Mouse (Mus musculus) heart, postnatal 25 days (tissue): Measurements from ENCODE around the gene Rbm3. TPM values are rescaled to one million over a fixed set of nuclear protein-coding genes. Genes with fewer than 3 reads are reported as not detected.

Experiments
- DNase-seq: peaks from one replicate; pipeline ENCODE4 v3.0.0; 2022; ENCODE audit warnings: low spot score
- intact Hi-C: fragments of 180-260 bp; cut with DNase I; formaldehyde crosslinking; loops from one replicate; pipeline ENCODE4 v1.15.1; 2025
- total RNA-seq, 2 experiments: library from RNA; stranded (reverse); gene quantifications; 2 replicates each; pipeline ENCODE4 v1.2.3; 2021

Gene Rbm3
- total RNA-seq, result 10 to 100 TPM; 58.8 to 85.0 TPM

- DNase-seq, result peak; percentile 74
- intact Hi-C loops, result no loop called here
These were observed at the start of gene Rbm3 for GRCm38 (mm10) chrX:8145153-8145991. Gene Rbm3, minus strand, starts transcription at chrX:8145880.

GRCm38 (mm10) chrX:8193419-8193723, 47.7 kb upstream of the Rbm3 start, which contains the start of gene Ebp:
Gene Ebp, minus strand, starts transcription at chrX:8193512.
- intact Hi-C loops, result no loop called here
- no peak for DNase-seq

GRCm38 (mm10) chrX:8192640-8193418, 47.1 kb upstream of the Rbm3 start:
- intact Hi-C loops, result no loop called here
- peak; percentile 71 for DNase-seq

- intact Hi-C loops, result no loop called here
- no peak for DNase-seq
These were observed 46.5 kb upstream of the Rbm3 start for GRCm38 (mm10) chrX:8192126-8192639.

- DNase-seq, result no peak
- intact Hi-C loops, result no loop called here
These were observed 37.3 kb upstream of the Rbm3 start for GRCm38 (mm10) chrX:8182871-8183540.

- intact Hi-C loops, result no loop called here
These were observed 34.0 kb upstream of the Rbm3 start for GRCm38 (mm10) chrX:8179646-8180045.

GRCm38 (mm10) chrX:8178871-8179270, 33.2 kb upstream of the Rbm3 start:
- intact Hi-C loops, result no loop called here
- DNase-seq, result no peak

More at GRCm38 (mm10) chrX:8179646-8180045, 34.0 kb upstream of the Rbm3 start:
- no peak for DNase-seq

- intact Hi-C loops, result no loop called here
- peak; percentile 74 for DNase-seq
These were observed 30.1 kb upstream of the Rbm3 start, which contains the start of gene Tbc1d25 for GRCm38 (mm10) chrX:8175504-8176385. Gene Tbc1d25, minus strand, starts transcription at chrX:8176181.

GRCm38 (mm10) chrX:8175169-8175503, 29.5 kb upstream of the Rbm3 start:
- no peak for DNase-seq
- intact Hi-C loops, result no loop called here

GRCm38 (mm10) chrX:8167716-8168647, 22.3 kb upstream of the Rbm3 start:
- intact Hi-C loops, result no loop called here
- DNase-seq, result no peak

- intact Hi-C loops, result no loop called here
- no peak for DNase-seq
These were observed 18.8 kb upstream of the Rbm3 start for GRCm38 (mm10) chrX:8164471-8164870.

GRCm38 (mm10) chrX:8163076-8163475, 17.4 kb upstream of the Rbm3 start:
- DNase-seq, result no peak
- intact Hi-C loops, result no loop called here

GRCm38 (mm10) chrX:8143750-8144149, 1.9 kb downstream of the Rbm3 start:
- intact Hi-C loops, result no loop called here
- DNase-seq, result no peak

- no peak for DNase-seq
- intact Hi-C loops, result no loop called here
These were observed 2.7 kb downstream of the Rbm3 start for GRCm38 (mm10) chrX:8142948-8143347.

GRCm38 (mm10) chrX:8141058-8141457, 4.6 kb downstream of the Rbm3 start:
- no peak for DNase-seq
- intact Hi-C loops, result no loop called here

GRCm38 (mm10) chrX:8140446-8140845, 5.2 kb downstream of the Rbm3 start:
- intact Hi-C loops, result no loop called here
- no peak for DNase-seq

- intact Hi-C loops, result no loop called here
- DNase-seq, result no peak
These were observed 6.2 kb downstream of the Rbm3 start for GRCm38 (mm10) chrX:8139480-8139879.

GRCm38 (mm10) chrX:8135886-8136285, 9.8 kb downstream of the Rbm3 start:
- intact Hi-C loops, result no loop called here
- no peak for DNase-seq
